Mouse (Mus musculus) midbrain, embryonic 16.5 days (tissue): ENCODE measurements at regions not wholly inside any gene's neighbourhood (a gene's known extent, or its start where the extent isn't known, plus 50 kb on each side); places are given as distances from the start of the nearest gene placed in this dataset.

Source experiments
- ATAC-seq: fragments of 200-750 bp; cut with Nextera tagmentation; 2 replicates; pipeline ENCODE4 v1.8.0; 2017; ENCODE audit warnings: moderate TSS enrichment
- H3K27ac ChIP-seq: fragments of 300-500 bp; sonication (generic); 2 replicates; pipeline ENCODE4 v1.5.1; 2014; ENCODE audit warnings: mild to moderate bottlenecking, low read length, mixed read lengths
- H3K27me3 ChIP-seq: fragments of 300-500 bp; sonication (generic); 2 replicates; pipeline ENCODE4 v1.6.1; 2014; ENCODE audit warnings: low read depth, low read length, mixed read lengths; ENCODE audit not compliant: control insufficient read depth, insufficient read depth
- H3K36me3 ChIP-seq: fragments of 300-500 bp; sonication (generic); 2 replicates; pipeline ENCODE4 v1.6.1; 2014; ENCODE audit warnings: mild to moderate bottlenecking, low read length, moderate library complexity, mixed read lengths; ENCODE audit not compliant: control insufficient read depth, insufficient read depth
- H3K4me1 ChIP-seq: fragments of 300-500 bp; sonication (generic); 2 replicates; pipeline ENCODE4 v1.6.1; 2014; ENCODE audit warnings: mild to moderate bottlenecking, low read length, mixed read lengths; ENCODE audit not compliant: control insufficient read depth, insufficient read depth
- H3K4me2 ChIP-seq: fragments of 300-500 bp; sonication (generic); 2 replicates; pipeline ENCODE4 v1.6.1; 2014; ENCODE audit warnings: mild to moderate bottlenecking, low read length, mixed read lengths
- H3K4me3 ChIP-seq: fragments of 300-500 bp; sonication (generic); 2 replicates; pipeline ENCODE4 v1.5.1; 2014; ENCODE audit warnings: low read depth, mild to moderate bottlenecking, low read length, moderate library complexity, mixed read lengths
- H3K9ac ChIP-seq: fragments of 300-500 bp; sonication (generic); 2 replicates; pipeline ENCODE4 v1.6.1; 2014; ENCODE audit warnings: low read depth, low read length, mixed read lengths
- H3K9me3 ChIP-seq: fragments of 300-500 bp; sonication (generic); replicated peaks from 2 replicates; pipeline ENCODE4 v1.6.1; 2014; ENCODE audit warnings: mild to moderate bottlenecking, low read length, mixed read lengths; ENCODE audit not compliant: control insufficient read depth, poor library complexity, severe bottlenecking
- WGBS: fragments of 180-500 bp; shearing (Covaris S2); extraction: QIAGEN DNeasy Blood & Tissue Kit; methylation state at CpG from one replicate; pipeline ENCODE4 v1.1.7; 2014; 5-methylcytosine and 5-hydroxymethylcytosine counted together

- no peak for ATAC-seq
- no peak overlapping the region for H3K27ac ChIP-seq
- no peaks in the 10 kb centered on the region for H3K4me1 ChIP-seq
- no peaks in the 10 kb centered on the region for H3K9me3 ChIP-seq
- no peak overlapping the region for H3K4me2 ChIP-seq
- no peak overlapping the region for H3K4me3 ChIP-seq
- H3K9ac ChIP-seq = no peak overlapping the region
- 40% methylated on average over 9 of the region's 9 CpGs for WGBS
- no peaks in the 10 kb centered on the region for H3K27me3 ChIP-seq
- no peaks in the 10 kb centered on the region for H3K36me3 ChIP-seq
Measured at GRCm38 (mm10) chr15:87922091-87922490, 378.0 kb downstream of the Fam19a5 start.

GRCm38 (mm10) chr15:87922781-87923446 lies 378.8 kb downstream of the Fam19a5 start:
- ATAC-seq = no peak
- H3K27ac ChIP-seq = no peak overlapping the region
- no peak overlapping the region for H3K4me2 ChIP-seq
- H3K9ac ChIP-seq = no peak overlapping the region
- H3K27me3 ChIP-seq = no peaks in the 10 kb centered on the region
- no peaks in the 10 kb centered on the region for H3K9me3 ChIP-seq
- no peaks in the 10 kb centered on the region for H3K4me1 ChIP-seq
- no peak overlapping the region for H3K4me3 ChIP-seq
- 87% methylated on average over 4 of the region's 4 CpGs for WGBS
- no peaks in the 10 kb centered on the region for H3K36me3 ChIP-seq

- no peak for ATAC-seq
- no peak overlapping the region for H3K4me2 ChIP-seq
- H3K27ac ChIP-seq = no peak overlapping the region
- H3K9me3 ChIP-seq = no peaks in the 10 kb centered on the region
- no peaks in the 10 kb centered on the region for H3K4me1 ChIP-seq
- no peak overlapping the region for H3K4me3 ChIP-seq
- 40% methylated on average over 9 of the region's 9 CpGs for WGBS
- no peak overlapping the region for H3K9ac ChIP-seq
- H3K36me3 ChIP-seq = no peaks in the 10 kb centered on the region
- H3K27me3 ChIP-seq = no peaks in the 10 kb centered on the region
Measured at GRCm38 (mm10) chr15:87923906-87924305, 379.8 kb downstream of the Fam19a5 start.

GRCm38 (mm10) chr15:87936041-87936440 lies 391.9 kb downstream of the Fam19a5 start:
- Histone ChIP-seq H3K9ac (no peak overlapping the region), H3K27ac (no peak overlapping the region), H3K4me1 (no peaks in the 10 kb centered on the region), H3K4me2 (no peak overlapping the region), H3K36me3 (no peaks in the 10 kb centered on the region), H3K4me3 (no peak overlapping the region), H3K27me3 (no peaks in the 10 kb centered on the region), H3K9me3 (no peaks in the 10 kb centered on the region)
- WGBS = 83% methylated on average over 6 of the region's 6 CpGs
- no peak for ATAC-seq

- ATAC-seq = no peak
- WGBS = 65% methylated on average over 3 of the region's 3 CpGs
- Histone ChIP-seq H3K4me3 (no peak overlapping the region), H3K9ac (no peak overlapping the region), H3K9me3 (no peaks in the 10 kb centered on the region), H3K4me1 (no peaks in the 10 kb centered on the region), H3K36me3 (no peaks in the 10 kb centered on the region), H3K27ac (no peak overlapping the region), H3K27me3 (no peaks in the 10 kb centered on the region), H3K4me2 (no peak overlapping the region)
Measured at GRCm38 (mm10) chr15:87940837-87941236, 396.7 kb downstream of the Fam19a5 start.

- no peaks in the 10 kb centered on the region for H3K4me1 ChIP-seq
- no peaks in the 10 kb centered on the region; the same call in 1 of the 2 replicates for H3K9me3 ChIP-seq
- no peaks in the 10 kb centered on the region for H3K27me3 ChIP-seq
- no peak overlapping the region for H3K4me2 ChIP-seq
- no peak overlapping the region for H3K4me3 ChIP-seq
- ATAC-seq = no peak
- H3K36me3 ChIP-seq = no peaks in the 10 kb centered on the region
- H3K27ac ChIP-seq = no peak overlapping the region
- WGBS = 73% methylated on average over 3 of the region's 3 CpGs
- no peak overlapping the region for H3K9ac ChIP-seq
Measured at GRCm38 (mm10) chr15:87952531-87952930, 408.4 kb downstream of the Fam19a5 start.

GRCm38 (mm10) chr15:87955685-87956256 lies 411.7 kb downstream of the Fam19a5 start:
- Histone ChIP-seq H3K4me1 (no peaks in the 10 kb centered on the region), H3K27me3 (no peaks in the 10 kb centered on the region; the same call in 1 of the 2 replicates), H3K9ac (no peak overlapping the region), H3K4me3 (no peak overlapping the region), H3K9me3 (no peaks in the 10 kb centered on the region), H3K36me3 (no peaks in the 10 kb centered on the region), H3K4me2 (no peak overlapping the region), H3K27ac (no peak overlapping the region)
- no peak for ATAC-seq
- WGBS = 79% methylated on average over 5 of the region's 5 CpGs

GRCm38 (mm10) chr15:87958866-87959265 lies 414.8 kb downstream of the Fam19a5 start:
- H3K9me3 ChIP-seq = no peaks in the 10 kb centered on the region
- no peaks in the 10 kb centered on the region for H3K36me3 ChIP-seq
- H3K4me2 ChIP-seq = no peak overlapping the region
- no peak for ATAC-seq
- no peaks in the 10 kb centered on the region for H3K4me1 ChIP-seq
- H3K9ac ChIP-seq = no peak overlapping the region
- H3K27ac ChIP-seq = no peak overlapping the region
- 70% methylated on average over 1 of the region's 1 CpGs for WGBS
- no peak overlapping the region for H3K4me3 ChIP-seq
- H3K27me3 ChIP-seq = no peaks in the 10 kb centered on the region; the same call in 1 of the 2 replicates

GRCm38 (mm10) chr15:87972641-87973040 lies 428.5 kb downstream of the Fam19a5 start:
- H3K4me2 ChIP-seq = no peak overlapping the region
- no peak overlapping the region for H3K27ac ChIP-seq
- no peak for ATAC-seq
- no peaks in the 10 kb centered on the region for H3K36me3 ChIP-seq
- H3K27me3 ChIP-seq = no peaks in the 10 kb centered on the region
- 87% methylated on average over 6 of the region's 6 CpGs for WGBS
- H3K9me3 ChIP-seq = no peaks in the 10 kb centered on the region
- H3K4me3 ChIP-seq = no peak overlapping the region
- no peaks in the 10 kb centered on the region for H3K4me1 ChIP-seq
- H3K9ac ChIP-seq = no peak overlapping the region
